Mouse (Mus musculus) forebrain, embryonic 10.5 days (tissue): ENCODE data around the gene Gper1. TPM values are rescaled to one million over a fixed set of nuclear protein-coding genes. Genes with fewer than 3 reads are reported as not detected.

Experiments
- DNase-seq: peaks from one replicate; pipeline ENCODE4 v3.0.0-alpha.2; 2017; ENCODE audit warnings: low spot score; ENCODE audit errors: extremely low spot score
- H3K27ac ChIP-seq: fragments of 300-500 bp; sonication (generic); 2 replicates; pipeline ENCODE4 v1.5.1; 2016; ENCODE audit warnings: mild to moderate bottlenecking
- H3K27me3 ChIP-seq: fragments of 300-500 bp; sonication (generic); 2 replicates; pipeline ENCODE4 v1.6.1; 2016; ENCODE audit warnings: mild to moderate bottlenecking; ENCODE audit not compliant: poor library complexity, severe bottlenecking
- H3K36me3 ChIP-seq: fragments of 300-500 bp; sonication (generic); replicated peaks from 2 replicates; pipeline ENCODE4 v1.6.1; 2016; ENCODE audit warnings: mild to moderate bottlenecking, moderate library complexity
- H3K4me1 ChIP-seq: fragments of 300-500 bp; sonication (generic); 2 replicates; pipeline ENCODE4 v1.6.1; 2016
- H3K4me3 ChIP-seq: fragments of 300-500 bp; sonication (generic); 2 replicates; pipeline ENCODE4 v1.5.1; 2016; ENCODE audit warnings: mild to moderate bottlenecking, moderate library complexity
- H3K9me3 ChIP-seq: fragments of 300-500 bp; sonication (generic); 2 replicates; pipeline ENCODE4 v1.6.1; 2016; ENCODE audit warnings: mild to moderate bottlenecking, moderate library complexity
- WGBS: fragments of 180-500 bp; shearing (Covaris S2); methylation state at CpG from one replicate; pipeline ENCODE4 v1.1.7; 2016; 5-methylcytosine and 5-hydroxymethylcytosine counted together
- polyA plus RNA-seq: library from polyadenylated mRNA; unstranded; fragments of >200 nt; fragmentation: Nextera tagmentation; extraction: Ambion mirVana; gene quantifications from 2 replicates; pipeline ENCODE4 v1.2.1, GENCODE M21; 2016

Gper1 gene
- polyA plus RNA-seq, 1 experiment from 2014 or later, result 0.50 TPM

DNA sequence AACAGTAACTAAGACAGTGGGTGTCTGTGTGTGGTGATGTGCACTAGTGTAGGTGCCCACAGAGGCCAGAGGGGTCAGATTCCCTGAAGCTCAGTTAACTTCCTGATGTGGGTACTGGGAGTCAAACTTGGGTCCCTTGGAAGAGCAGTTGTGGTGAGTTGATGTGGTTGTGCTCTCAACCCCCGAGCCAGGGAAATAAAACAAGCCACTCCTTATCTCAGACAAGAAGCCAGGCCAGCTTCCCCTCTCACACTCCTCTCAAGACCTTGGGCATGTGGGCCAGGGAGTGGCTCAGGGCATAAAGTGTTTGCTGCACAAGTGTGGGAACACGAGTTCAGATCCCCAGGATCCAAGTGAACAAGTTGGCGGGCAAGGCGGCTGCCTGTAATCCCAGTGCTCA is 43.9 kb downstream of the Gper1 start:
- no peak for DNase-seq
- no peaks in the 10 kb centered on the region for H3K27me3 ChIP-seq
- no peaks in the 10 kb centered on the region for H3K9me3 ChIP-seq
- H3K27ac ChIP-seq, result no peak overlapping the region
- H3K36me3 ChIP-seq, result peaks cover 15% of the 10 kb centered on the region
- no peak overlapping the region for H3K4me3 ChIP-seq
- no peaks in the 10 kb centered on the region for H3K4me1 ChIP-seq
- 76% methylated on average over 4 of the region's 4 CpGs for WGBS

DNA sequence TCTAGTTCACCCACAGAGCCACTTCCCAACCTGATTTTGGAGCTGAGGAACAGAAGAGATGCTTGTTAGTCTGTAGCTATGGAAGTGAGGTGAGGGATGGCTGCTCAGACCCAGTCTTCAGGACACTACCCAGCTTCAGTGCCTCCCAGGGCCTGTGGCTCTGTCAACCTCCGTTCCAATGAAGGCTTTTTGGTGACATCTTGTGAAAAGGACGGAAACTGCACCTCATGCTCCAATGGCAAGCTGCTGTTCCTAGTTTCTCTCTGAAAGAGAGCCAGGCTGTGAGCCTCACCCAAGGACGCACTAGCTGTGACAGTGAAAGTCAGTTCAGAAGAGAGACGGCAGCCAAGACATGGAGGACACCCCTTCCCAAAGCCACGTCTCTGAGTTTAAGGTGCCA is 45.0 kb downstream of the Gper1 start:
- H3K36me3 ChIP-seq, result peaks cover 27% of the 10 kb centered on the region
- no peak overlapping the region for H3K27ac ChIP-seq
- 52% methylated on average over 5 of the region's 5 CpGs for WGBS
- no peaks in the 10 kb centered on the region for H3K27me3 ChIP-seq
- no peak overlapping the region for H3K4me3 ChIP-seq
- H3K4me1 ChIP-seq, result no peaks in the 10 kb centered on the region
- H3K9me3 ChIP-seq, result no peaks in the 10 kb centered on the region
- DNase-seq, result no peak

DNA sequence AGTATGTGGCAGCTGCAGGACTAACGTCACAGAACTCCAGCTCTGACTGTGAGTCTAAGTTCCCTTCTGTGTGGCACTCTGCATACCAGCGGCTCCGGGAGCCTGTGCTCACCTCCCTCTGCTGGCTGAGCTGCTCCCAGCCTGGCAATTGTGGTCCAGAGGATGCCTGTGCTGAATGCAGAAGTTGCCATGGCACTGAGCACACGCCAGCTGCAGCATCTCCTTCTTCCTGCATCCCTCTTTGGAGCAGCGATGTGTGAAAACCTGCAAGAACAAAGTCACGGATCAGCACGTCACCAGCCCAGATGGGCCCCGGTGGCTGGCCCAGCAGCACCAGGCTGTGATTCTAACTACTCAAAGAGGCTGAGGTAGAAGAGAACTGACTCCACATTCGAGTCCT is 51.8 kb downstream of the Gper1 start:
- peaks cover 93% of the 10 kb centered on the region for H3K36me3 ChIP-seq
- whole genome bisulfite sequencing, result 89% methylated on average over 9 of the region's 9 CpGs

More for the DNA sequence above, 51.8 kb downstream of the Gper1 start:
- Histone ChIP-seq H3K4me1 (no peaks in the 10 kb centered on the region), H3K4me3 (no peak overlapping the region), H3K27me3 (no peaks in the 10 kb centered on the region), H3K27ac (no peak overlapping the region), H3K9me3 (no peaks in the 10 kb centered on the region)
- no peak for DNase-seq

Other genes with a start within 250 kb of the Gper1 start
- gene Sun1, start 222.5 kb upstream of the Gper1 start, polyA plus RNA-seq, result 52.9 and 53.8 TPM in 2 replicates
- 187 and 188 TPM in 2 replicates for gene Get4, start 170.8 kb upstream of the Gper1 start, polyA plus RNA-seq
- gene Adap1, start 97.5 kb upstream of the Gper1 start, polyA plus RNA-seq, result 0.27 and 0.49 TPM in 2 replicates
- gene Cox19, start 71.7 kb upstream of the Gper1 start, polyA plus RNA-seq, result 119 and 120 TPM in 2 replicates
- gene Cyp2w1, start 70.5 kb upstream of the Gper1 start, polyA plus RNA-seq, result not detected in 2 replicates
- 1.6 and 1.8 TPM in 2 replicates for gene Gpr146, start 45.5 kb upstream of the Gper1 start, polyA plus RNA-seq
- 0.15 and 0.34 TPM in 2 replicates for gene C130050O18Rik, start 17.9 kb upstream of the Gper1 start, polyA plus RNA-seq
- 69.4 and 70.5 TPM in 2 replicates for gene 3110082I17Rik, start 37.4 kb downstream of the Gper1 start, polyA plus RNA-seq
- gene Zfand2a, start 61.4 kb downstream of the Gper1 start, polyA plus RNA-seq, result 9.6 and 10.2 TPM in 2 replicates
- 7.7 and 9.4 TPM in 2 replicates for gene Uncx, start 120.3 kb downstream of the Gper1 start, polyA plus RNA-seq